Mouse (Mus musculus) stomach, embryonic 16.5 days (tissue): ENCODE results near the gene Col24a1. TPM values are rescaled to one million over a fixed set of nuclear protein-coding genes. Genes with fewer than 3 reads are reported as not detected.
A peak's percentile ranks its signal among the peaks of the same experiment; 100 is the strongest.
"Not testable (repeated sequence)": the region's sequence is repeated elsewhere in the genome, so short reads cannot be mapped to it uniquely, and the experiment has no call there.

ENCODE experiments used
- ATAC-seq: fragments of 200-750 bp; cut with Nextera tagmentation; 2 replicates; pipeline ENCODE4 v1.8.0; 2017; ENCODE audit warnings: moderate number of reproducible peaks, moderate TSS enrichment; ENCODE audit not compliant: insufficient read depth, low FRiP score
- H3K27ac ChIP-seq: fragments of 300-500 bp; sonication (generic); 2 replicates; pipeline ENCODE4 v1.5.1; 2014; ENCODE audit warnings: low read length
- H3K27me3 ChIP-seq: fragments of 300-500 bp; sonication (generic); 2 replicates; pipeline ENCODE4 v1.6.1; 2014; ENCODE audit warnings: low read length, control low read depth, mixed read lengths; ENCODE audit not compliant: control insufficient read depth, insufficient read depth
- H3K36me3 ChIP-seq: fragments of 300-500 bp; sonication (generic); 2 replicates; pipeline ENCODE4 v1.6.1; 2014; ENCODE audit warnings: low read length; ENCODE audit not compliant: control insufficient read depth, insufficient read depth
- H3K4me1 ChIP-seq: fragments of 300-500 bp; sonication (generic); 2 replicates; pipeline ENCODE4 v1.6.1; 2014; ENCODE audit warnings: low read length, control low read depth, mixed read lengths; ENCODE audit not compliant: control insufficient read depth, insufficient read depth
- H3K4me2 ChIP-seq: fragments of 300-500 bp; sonication (generic); 2 replicates; pipeline ENCODE4 v1.6.1; 2014; ENCODE audit warnings: low read depth, low read length, mixed read lengths
- H3K4me3 ChIP-seq: fragments of 300-500 bp; sonication (generic); replicated peaks from 2 replicates; pipeline ENCODE4 v1.5.1; 2014; ENCODE audit warnings: mild to moderate bottlenecking, low read length
- H3K9ac ChIP-seq: fragments of 300-500 bp; sonication (generic); 2 replicates; pipeline ENCODE4 v1.6.1; 2014; ENCODE audit warnings: low read length
- H3K9me3 ChIP-seq: fragments of 300-500 bp; sonication (generic); replicated peaks from 2 replicates; pipeline ENCODE4 v1.6.1; 2016; ENCODE audit warnings: low read length, control low read depth; ENCODE audit not compliant: control insufficient read depth
- WGBS: fragments of 180-500 bp; shearing (Covaris S2); extraction: QIAGEN DNeasy Blood & Tissue Kit; methylation state at CpG from one replicate; pipeline ENCODE4 v1.1.7; 2014; 5-methylcytosine and 5-hydroxymethylcytosine counted together
- polyA plus RNA-seq: library from polyadenylated mRNA; unstranded; fragments of >200 nt; fragmentation: Nextera tagmentation; extraction: Ambion mirVana; gene quantifications from 2 replicates; pipeline ENCODE4 v1.2.1, GENCODE M21; 2015

The Col24a1 gene
- polyA plus RNA-seq, 1 experiment from 2014 or later, result 4.3 TPM

DNA sequence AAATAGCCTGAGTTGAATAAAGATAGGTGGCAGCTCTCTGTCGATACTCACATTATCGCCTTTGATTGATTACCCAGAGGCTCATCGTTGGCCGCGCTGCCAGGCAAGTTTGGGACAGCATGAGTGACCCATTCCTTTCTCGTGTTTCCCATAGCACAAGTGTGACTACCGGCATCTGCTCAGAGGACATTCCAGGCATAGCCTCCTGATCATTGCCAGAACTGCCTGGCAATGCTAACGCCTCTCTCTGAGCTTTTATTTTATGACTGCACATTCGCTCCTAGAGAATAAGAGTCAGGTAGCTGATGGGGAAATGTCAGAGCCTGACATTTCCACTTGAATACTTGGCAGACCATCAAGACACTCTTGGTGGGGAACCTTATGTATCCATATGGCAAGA, 125.5 kb downstream of the Col24a1 start:
- Histone ChIP-seq H3K36me3 (no peaks in the 10 kb centered on the region), H3K4me3 (no peak overlapping the region), H3K27ac (no peak overlapping the region), H3K4me1 (no peaks in the 10 kb centered on the region), H3K27me3 (no peaks in the 10 kb centered on the region), H3K9me3 (no peaks in the 10 kb centered on the region), H3K9ac (no peak overlapping the region), H3K4me2 (no peak overlapping the region)
- 73% methylated on average over 9 of the region's 9 CpGs for WGBS
- ATAC-seq, result no peak

GRCm38 (mm10) chr3:145420421-145420820, 128.1 kb downstream of the Col24a1 start:
- peak overlapping the region; percentile 15; the same call in 1 of the 2 replicates for H3K27ac ChIP-seq
- no peaks in the 10 kb centered on the region for H3K9me3 ChIP-seq
- no peak overlapping the region for H3K9ac ChIP-seq
- H3K36me3 ChIP-seq, result no peaks in the 10 kb centered on the region
- no peak for ATAC-seq
- no peaks in the 10 kb centered on the region for H3K4me1 ChIP-seq
- no peak overlapping the region for H3K4me2 ChIP-seq
- 50% methylated on average over 2 of the region's 2 CpGs for WGBS
- H3K4me3 ChIP-seq, result no peak overlapping the region
- H3K27me3 ChIP-seq, result no peaks in the 10 kb centered on the region

- 83% methylated on average over 3 of the region's 3 CpGs for WGBS
- no peak for ATAC-seq
Measured at GRCm38 (mm10) chr3:145422044-145422443, 129.8 kb downstream of the Col24a1 start.

GRCm38 (mm10) chr3:145438352-145438751, 146.1 kb downstream of the Col24a1 start:
- Histone ChIP-seq H3K27ac (no peak overlapping the region), H3K9ac (no peak overlapping the region), H3K4me1 (no peaks in the 10 kb centered on the region), H3K27me3 (no peaks in the 10 kb centered on the region), H3K4me2 (no peak overlapping the region), H3K9me3 (no peaks in the 10 kb centered on the region), H3K4me3 (no peak overlapping the region), H3K36me3 (no peaks in the 10 kb centered on the region)
- 82% methylated on average over 7 of the region's 7 CpGs for WGBS
- no peak for ATAC-seq

More at GRCm38 (mm10) chr3:145422044-145422443, 129.8 kb downstream of the Col24a1 start:
- H3K9me3 ChIP-seq, result no peaks in the 10 kb centered on the region
- no peaks in the 10 kb centered on the region for H3K27me3 ChIP-seq
- H3K27ac ChIP-seq, result no peak overlapping the region
- H3K4me2 ChIP-seq, result no peak overlapping the region
- H3K4me3 ChIP-seq, result no peak overlapping the region
- no peaks in the 10 kb centered on the region for H3K4me1 ChIP-seq
- H3K9ac ChIP-seq, result no peak overlapping the region
- H3K36me3 ChIP-seq, result no peaks in the 10 kb centered on the region

DNA sequence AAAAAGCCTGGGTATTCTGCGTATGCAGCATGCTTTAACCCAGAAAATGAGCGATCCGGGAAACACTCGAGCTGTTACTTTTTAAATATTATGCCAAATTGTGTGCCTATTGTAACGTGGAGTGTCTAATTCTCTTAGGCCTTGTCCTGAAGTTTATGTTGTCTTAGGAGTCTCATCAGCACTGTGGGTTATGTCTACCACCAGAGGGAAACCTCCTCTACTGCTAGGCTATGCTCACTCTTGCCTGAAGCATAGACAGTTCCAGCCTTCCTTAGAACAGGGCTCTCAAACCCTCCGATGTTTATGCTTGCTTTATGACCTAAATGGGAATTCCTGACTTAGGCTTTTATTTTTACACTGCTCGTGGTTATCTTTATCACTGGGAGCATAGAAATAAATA, 146.8 kb downstream of the Col24a1 start:
- no peak for ATAC-seq
- Histone ChIP-seq H3K27ac (no peak overlapping the region), H3K27me3 (no peaks in the 10 kb centered on the region), H3K4me2 (no peak overlapping the region), H3K4me3 (no peak overlapping the region), H3K9ac (no peak overlapping the region), H3K9me3 (no peaks in the 10 kb centered on the region), H3K4me1 (no peaks in the 10 kb centered on the region), H3K36me3 (no peaks in the 10 kb centered on the region)
- WGBS, result 83% methylated on average over 7 of the region's 7 CpGs

GRCm38 (mm10) chr3:145440993-145441392, 148.7 kb downstream of the Col24a1 start:
- Histone ChIP-seq H3K4me3 (no peak overlapping the region), H3K27ac (no peak overlapping the region), H3K27me3 (no peaks in the 10 kb centered on the region), H3K4me2 (no peak overlapping the region), H3K4me1 (no peaks in the 10 kb centered on the region), H3K9me3 (no peaks in the 10 kb centered on the region), H3K9ac (no peak overlapping the region), H3K36me3 (no peaks in the 10 kb centered on the region)
- WGBS, result 66% methylated on average over 1 of the region's 1 CpGs
- ATAC-seq, result no peak

DNA sequence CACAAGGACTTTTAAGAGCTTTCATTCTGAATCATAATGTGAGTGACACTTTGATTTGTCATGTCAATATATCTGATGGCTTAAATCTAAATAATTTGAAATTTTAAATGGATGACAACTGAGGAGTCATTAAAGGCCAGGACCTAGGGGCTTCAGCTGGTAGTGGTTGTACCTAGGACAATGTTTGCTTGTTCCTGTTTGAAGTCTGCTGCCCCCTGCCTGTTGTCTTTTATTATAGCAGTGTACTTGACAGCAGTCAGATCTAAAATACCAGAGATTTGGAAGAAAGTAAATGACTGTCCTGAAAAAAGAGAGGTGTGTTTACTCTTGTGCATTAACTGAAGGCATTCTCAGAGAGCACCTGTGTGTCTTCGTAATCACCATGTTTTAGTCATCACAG, 150.0 kb downstream of the Col24a1 start:
- Histone ChIP-seq H3K9ac (no peak overlapping the region), H3K4me3 (no peak overlapping the region), H3K36me3 (no peaks in the 10 kb centered on the region), H3K27me3 (no peaks in the 10 kb centered on the region), H3K27ac (no peak overlapping the region), H3K4me1 (no peaks in the 10 kb centered on the region), H3K4me2 (no peak overlapping the region), H3K9me3 (no peaks in the 10 kb centered on the region)
- WGBS, result 61% methylated on average over 1 of the region's 1 CpGs
- ATAC-seq, result no peak

DNA sequence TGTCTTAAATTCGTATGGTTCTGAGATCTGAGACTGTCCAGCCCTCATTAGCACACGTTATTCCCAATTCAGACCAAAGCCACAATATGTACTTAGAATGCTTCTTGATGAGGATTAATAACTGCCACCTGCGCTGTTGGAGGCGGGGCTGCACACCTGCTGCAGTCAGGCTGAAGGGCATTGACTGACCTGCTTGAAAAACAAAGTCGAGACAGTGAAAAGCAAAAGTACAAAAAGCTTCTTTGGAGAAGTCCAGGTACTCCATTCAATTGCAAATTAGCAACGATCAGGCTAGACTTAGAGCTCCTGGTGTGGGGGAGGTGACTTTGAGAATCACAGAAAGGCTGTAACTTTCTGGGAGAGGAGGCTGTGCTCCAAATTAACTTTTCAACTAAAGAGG, 150.9 kb downstream of the Col24a1 start:
- H3K36me3 ChIP-seq, H3K9ac ChIP-seq, H3K4me2 ChIP-seq, H3K4me1 ChIP-seq, H3K9me3 ChIP-seq, ATAC-seq, H3K27me3 ChIP-seq, H3K27ac ChIP-seq, H3K4me3 ChIP-seq: not testable (repeated sequence)
- 64% methylated on average over 6 of the region's 6 CpGs for WGBS

GRCm38 (mm10) chr3:145457039-145457438, 164.8 kb downstream of the Col24a1 start:
- ATAC-seq, result no peak
- Histone ChIP-seq H3K4me3 (no peak overlapping the region), H3K27me3 (no peaks in the 10 kb centered on the region), H3K36me3 (no peaks in the 10 kb centered on the region), H3K4me1 (no peaks in the 10 kb centered on the region), H3K27ac (no peak overlapping the region), H3K4me2 (no peak overlapping the region), H3K9ac (no peak overlapping the region), H3K9me3 (no peaks in the 10 kb centered on the region)
- 71% methylated on average over 5 of the region's 5 CpGs for WGBS

GRCm38 (mm10) chr3:145462351-145462750, 170.1 kb downstream of the Col24a1 start:
- H3K4me3 ChIP-seq, result no peak overlapping the region
- ATAC-seq, result no peak
- H3K9ac ChIP-seq, result no peak overlapping the region
- H3K4me2 ChIP-seq, result no peak overlapping the region
- WGBS, result 59% methylated on average over 7 of the region's 7 CpGs
- no peaks in the 10 kb centered on the region for H3K4me1 ChIP-seq
- no peaks in the 10 kb centered on the region for H3K9me3 ChIP-seq
- H3K36me3 ChIP-seq, result no peaks in the 10 kb centered on the region
- no peak overlapping the region for H3K27ac ChIP-seq
- H3K27me3 ChIP-seq, result no peaks in the 10 kb centered on the region
